Mouse (Mus musculus) cerebellum, adult 8-10 months (tissue): ENCODE measurements around the gene Mocs3.

Experiments
- DNase-seq: peaks from one replicate; pipeline ENCODE4 v3.0.0; 2022

Mocs3 gene

DNA sequence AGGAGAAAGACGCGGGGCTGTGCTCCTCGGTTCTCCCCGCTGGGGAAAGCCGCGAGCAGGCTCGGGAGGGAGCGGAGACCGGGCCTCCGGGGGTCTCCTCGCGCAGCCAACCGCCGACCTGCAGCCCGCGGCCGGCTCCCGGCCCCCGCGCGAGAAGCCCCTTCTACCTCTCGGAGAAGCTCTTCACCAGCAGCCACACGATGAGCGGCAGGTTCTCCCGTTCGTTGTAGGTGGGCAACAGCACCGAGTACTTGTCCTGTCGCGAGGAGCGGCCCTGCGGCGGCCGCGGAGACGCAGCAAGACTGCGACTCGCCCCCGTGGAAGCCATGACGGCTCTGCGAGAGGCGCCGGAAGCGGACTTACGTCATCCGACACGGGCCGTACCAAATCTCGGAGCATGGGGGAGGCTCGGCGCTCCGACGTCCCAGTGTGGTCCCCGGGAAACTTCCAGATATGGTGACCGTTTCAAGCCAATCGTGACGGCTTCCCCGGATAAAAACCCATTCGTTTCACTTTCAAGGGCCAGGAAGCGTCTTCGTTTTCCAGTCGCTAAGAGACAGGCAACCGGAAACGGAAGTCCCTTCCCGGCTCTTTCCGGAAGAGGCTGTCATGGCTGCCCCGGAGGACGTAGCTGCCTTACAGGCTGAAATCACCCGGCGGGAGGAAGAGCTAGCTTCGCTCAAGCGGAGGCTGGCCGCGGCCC, at the start of gene Mocs3, which contains the start of the genes Gm20716 and Dpm1:
TSS of gene Mocs3 (plus strand) at position 597 of the 703 bp plus-strand sequence.
TSS of gene Gm20716 (minus strand) at position 339 of the 703 bp plus-strand sequence.
TSS of gene Dpm1 (minus strand) at position 566 of the 703 bp plus-strand sequence.
- peak; percentile 86 for DNase-seq

DNA sequence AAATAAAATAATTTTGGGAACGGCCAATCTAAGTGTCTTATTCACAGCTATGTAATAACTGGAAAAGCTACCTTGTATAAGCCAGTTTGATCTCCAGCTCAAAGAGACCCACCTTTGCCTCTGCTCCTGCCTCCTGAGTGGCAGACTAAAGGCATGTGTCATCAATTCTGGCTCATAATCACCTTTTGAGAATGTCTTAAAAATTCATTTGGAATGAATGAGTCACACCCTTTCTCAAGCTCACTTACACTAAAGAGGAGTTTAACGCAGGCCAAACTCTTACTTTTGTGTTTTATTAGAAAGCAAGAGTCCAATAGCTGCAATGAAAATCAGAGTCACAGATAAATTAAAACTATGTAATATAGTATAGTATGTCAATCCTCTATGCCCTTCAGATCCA, 38.6 kb upstream of the Mocs3 start:
- DNase-seq: no peak

DNA sequence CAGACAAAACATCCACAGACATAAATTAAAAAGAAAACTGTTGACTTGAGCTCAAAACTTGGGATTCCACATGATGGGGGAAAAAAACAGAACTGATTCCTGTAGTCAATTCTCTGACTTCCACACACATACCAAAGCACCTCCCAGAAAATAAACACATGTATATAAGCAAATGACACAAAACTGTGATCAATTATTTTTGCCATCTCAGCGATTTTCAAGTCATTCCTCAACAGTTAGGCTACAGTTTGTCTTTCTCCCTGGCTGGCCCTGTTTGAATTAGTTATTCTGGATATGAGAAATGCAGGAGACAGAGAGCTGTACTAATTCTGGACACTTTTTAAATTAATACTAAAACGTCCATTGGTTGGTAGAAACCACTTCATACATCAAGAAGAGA, 36.7 kb upstream of the Mocs3 start:
- DNase-seq: no peak

DNA sequence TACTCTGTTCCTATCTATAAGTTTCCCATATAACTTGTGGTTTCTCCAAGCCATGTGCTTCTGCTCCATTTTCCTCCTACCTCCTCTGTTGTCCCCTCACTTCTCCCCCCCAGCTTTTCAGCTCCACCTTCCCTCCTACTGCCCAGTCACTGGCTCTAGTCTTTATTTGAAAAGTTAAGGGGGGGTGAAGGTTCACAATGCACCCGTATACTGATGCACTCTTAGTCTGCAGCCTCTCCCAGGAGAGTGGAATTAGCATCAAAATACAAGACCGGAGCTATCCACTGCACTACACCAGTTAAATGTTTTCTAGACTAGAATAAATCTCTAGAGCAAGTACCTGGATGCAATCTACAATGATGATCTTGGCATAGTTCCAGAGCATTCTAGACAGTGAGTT, 34.7 kb upstream of the Mocs3 start:
- DNase-seq: no peak

DNA sequence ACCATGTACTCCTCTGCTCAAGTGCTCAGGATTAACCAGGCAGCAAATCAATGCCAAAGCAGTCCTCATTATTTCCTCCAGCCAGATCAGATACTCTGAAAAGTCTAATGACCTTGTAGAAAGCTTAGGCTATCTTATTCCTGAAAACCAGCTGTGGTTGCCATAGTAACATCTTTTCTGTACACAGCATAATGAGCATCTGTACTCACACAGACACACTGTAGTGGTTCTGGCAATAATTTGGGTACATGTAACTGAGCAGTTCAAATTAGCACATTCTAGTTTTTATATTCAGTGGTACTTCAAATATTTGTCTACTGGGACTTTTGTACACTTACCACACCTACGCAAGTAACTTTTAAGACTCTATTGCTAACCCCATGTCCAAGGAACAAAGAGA, 32.0 kb upstream of the Mocs3 start:
- no peak for DNase-seq

DNA sequence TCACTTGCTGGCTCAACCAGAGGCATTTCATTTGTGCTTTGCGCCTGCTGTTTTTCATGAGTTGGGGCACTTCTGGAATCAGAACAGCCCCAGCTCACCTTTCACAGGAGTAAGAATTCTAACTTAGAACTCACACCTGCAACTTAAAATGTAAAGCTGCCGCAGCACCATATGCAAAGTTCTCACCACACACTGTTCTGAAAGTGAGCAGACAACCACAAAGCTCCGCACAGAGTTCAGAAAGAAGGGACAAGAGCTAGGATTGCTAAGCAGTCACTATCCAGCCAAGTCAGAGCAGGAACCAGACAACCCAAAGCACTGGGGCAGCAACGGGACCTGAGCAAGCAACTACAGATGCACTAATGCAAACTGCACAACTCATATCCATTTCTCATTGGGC, 30.9 kb upstream of the Mocs3 start:
- DNase-seq: no peak

DNA sequence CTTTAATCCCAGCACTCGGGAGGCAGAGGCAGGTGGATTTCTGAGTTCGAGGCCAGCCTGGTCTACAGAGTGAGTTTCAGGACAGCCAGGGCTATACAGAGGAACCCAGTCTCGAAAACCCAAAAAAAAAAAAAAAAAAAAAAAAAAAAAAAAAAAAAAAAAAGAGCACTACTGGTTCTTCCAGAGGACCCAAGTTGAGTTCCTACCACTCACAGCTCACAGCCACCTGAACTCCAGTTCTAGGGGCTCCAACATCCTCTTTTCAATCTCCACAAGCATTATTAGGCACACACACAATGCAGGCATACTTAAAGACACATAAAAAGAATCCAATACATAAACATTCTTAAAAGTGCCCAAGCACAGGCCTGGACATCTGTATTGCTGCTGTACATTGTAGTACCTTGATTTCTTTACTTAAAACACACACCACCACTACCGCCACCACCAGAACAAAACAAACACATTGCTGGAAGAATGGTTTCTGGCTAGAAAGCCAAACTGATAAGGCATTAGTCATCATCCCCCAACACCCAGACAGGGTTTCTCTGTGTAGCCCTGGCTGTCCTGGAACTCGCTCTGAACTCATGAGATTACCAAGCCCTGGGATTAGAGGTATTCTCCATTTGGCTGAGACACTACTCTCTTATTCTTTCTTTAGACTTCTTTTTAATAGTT, 30.3 kb upstream of the Mocs3 start:
- DNase-seq: no peak

DNA sequence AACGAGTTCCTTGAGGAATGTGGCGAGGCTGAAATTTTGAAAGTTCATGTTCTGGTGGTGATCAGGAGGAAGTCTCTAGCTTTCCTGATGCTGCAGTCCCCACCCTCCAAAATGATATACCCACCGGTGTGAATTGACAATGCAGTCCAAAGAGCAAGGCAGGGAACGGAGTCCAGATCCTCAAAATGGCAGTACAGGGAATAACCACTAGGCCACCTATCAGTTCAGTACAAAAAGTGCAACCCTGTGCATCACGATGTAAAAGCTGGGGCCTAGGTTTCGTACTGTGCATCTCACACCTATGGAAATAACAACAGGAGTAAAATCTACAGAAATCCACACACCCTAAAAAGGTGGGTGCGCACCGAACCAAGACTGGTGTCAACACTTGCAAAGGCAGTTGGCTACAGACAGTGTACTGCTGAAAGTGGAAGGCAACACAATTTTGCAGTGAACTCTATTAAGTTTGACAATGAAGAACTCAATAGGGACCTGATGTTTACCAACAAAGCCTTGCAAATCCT, 25.9 kb upstream of the Mocs3 start:
- no peak for DNase-seq

DNA sequence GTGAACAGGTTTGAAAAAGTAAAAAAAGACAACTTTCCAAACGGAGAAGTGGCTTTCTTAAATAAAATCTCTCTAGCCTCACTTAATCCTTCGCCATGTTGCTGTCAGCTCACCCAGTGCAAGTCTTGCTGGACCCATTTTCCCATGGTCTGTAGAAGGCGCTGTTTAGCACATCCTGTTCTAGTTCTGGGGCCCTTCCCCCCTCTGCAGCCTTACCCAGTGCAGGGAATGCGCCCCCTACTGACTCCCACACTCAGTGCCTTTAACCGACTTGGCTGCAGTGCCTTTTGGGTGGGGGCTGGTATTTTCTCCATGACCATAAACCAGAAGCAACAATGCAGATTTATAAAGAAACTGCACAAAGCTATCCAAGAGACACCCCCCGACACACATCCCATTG, 25.2 kb upstream of the Mocs3 start:
- peak; percentile 78 for DNase-seq

DNA sequence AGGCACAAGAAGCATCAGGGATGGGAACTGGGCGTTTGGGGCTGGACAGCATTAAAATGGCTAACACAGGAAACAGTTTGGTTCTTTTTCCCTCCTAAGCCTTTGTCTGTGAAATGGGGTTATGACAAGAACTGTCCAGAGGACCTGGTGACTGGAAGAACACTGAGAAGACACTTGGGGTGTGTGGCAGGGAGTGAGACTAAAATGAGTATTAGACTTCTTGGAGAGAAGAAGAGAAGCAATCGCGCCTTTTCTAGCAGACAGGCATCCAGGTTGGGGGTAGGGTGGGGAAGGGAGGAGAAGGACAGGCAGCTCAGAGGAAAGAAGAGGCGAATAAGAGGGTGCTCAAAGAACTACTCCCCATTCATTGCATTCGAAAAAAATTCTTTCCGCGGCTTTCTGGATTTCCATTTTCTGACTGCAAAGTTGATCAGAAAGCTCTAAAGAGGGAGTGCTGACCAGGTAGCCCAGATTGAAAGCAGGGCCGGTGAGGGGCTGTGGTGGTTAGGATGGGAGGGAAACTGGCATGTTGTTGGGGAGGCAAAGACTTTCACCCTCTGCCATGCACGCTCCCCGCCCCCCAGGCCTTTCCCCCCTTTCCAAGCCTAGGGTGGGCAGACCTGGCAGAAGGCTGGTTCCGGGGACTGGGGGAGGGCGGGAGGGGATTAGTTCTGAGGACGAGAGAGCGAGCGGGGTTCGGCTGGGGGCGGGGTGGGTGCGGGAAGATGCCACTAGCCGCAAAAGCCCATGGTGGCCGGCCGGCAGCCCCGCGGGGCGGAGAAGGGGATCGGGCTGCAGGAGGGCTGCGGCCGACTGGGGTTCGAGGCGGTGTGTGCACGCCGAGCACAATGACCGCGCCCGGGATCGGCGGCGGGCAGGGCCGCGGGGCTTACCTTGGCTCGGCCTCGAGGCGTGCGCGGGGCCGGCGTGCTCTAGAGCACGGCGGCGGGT, 24.5 kb upstream of the Mocs3 start:
- DNase-seq: peak; percentile 46

DNA sequence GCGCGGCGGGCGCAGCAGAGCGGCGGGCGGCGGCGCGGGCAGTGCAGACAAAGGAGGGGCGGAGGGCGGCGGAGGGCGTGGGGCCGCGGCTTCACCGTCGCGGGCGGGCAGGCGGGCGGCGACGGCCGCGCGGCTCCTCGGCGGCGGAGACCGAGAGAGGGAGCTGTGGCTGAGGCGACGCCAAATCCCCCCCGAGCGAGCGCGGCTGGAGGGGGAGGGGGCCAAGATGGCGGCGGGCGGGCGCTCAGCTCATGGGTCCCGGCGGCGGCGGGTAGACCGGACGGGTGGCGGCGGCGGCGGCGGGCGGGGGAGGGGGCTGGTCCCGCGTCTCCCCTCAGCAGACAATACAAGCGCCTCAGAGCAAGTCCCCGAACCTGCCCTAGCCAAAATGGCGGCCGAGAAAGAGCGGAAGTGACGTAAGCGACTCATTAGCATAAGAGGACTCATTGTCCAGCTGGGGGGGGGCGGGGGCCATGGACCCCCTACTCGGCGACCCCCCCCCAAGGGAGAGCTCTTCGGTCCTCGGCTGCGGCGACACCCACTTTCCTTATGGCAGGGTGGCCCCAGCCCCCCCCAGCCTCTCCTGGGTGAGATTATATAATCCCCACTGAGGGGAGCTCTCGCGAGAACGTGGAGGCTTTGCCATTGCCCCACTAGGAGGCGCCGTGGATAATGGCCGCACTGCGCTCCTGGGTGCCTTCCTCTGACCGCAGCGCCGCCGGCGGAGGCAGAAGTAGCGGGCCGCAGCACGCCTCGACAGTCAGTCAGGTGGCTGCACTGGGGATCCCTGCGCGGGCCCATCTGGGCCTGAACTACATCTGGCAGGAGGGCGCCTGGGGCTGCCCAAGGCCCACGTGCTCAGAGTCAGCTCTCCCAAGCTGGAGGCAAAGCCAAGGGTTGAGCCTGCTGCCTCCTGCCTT, 23.4 kb upstream of the Mocs3 start, which contains the start of gene Adnp:
TSS of gene Adnp (minus strand) at position 388 of the 920 bp plus-strand sequence.
- peak; percentile 89 for DNase-seq

DNA sequence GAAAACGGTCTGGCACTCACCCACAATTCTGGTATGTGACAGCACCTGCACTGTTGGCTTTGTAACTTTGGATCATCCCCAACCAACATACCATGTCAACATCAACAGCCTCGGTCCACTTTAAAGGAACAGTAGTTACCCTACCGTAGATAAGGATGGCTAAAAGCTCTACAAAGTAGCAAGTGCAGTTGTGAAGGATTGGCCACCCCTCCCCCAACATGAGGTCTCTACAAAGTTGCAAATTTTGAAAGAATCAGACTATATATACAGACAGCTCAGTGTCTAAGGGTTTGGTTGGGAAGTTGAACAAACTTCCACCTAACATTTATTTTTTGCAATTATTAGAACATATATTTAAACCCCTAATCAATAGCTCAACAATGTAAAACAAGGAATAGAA, 22.5 kb upstream of the Mocs3 start:
- DNase-seq: no peak

DNA sequence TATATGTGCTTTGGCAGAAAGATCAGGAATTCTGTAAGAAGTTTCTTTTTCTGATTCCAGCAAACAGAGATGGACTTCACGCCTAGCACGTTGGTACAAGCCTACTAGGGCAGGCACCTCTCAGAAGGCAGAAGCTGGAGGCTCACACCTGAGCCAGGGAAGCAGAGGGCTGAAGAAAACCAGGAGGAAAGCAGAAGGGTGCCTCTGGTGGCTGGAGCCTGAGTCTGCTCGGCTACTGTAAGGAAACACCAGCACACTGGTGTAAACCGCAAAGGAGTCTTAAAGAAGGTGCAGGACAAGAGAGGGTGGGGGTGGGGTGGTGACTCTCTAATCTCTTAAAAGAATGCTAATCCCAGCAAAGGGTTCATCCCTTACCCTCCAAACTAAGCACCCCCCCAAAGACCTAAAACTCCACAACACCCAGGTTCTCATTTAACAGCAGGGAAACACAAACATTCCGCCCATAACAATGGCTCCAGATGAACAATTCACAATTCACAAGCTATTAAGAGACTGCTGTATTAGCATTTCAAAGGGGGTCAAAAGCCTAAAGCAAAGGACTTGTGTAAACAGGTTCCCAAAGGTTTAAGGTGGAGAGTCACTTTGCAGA, 16.5 kb upstream of the Mocs3 start:
- no peak for DNase-seq

DNA sequence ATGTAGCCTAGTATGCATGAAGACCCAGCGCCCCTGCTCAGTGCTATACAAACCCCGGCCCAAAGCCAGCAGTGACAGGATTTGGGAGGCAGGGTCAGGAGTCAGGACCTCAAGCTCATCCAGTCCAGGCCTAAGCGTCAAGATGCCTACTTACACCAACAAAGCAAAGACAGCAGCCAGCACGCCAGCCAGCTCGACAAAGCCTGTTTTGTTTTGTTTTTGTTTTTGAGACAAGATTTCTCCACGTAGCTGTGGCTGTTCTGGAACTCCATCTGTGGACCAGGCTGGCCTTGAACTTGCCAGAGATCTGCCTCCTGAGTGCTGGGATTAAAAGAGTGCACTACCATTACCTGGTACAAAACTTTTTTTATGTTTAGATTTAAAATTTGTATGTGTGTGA, 7.1 kb upstream of the Mocs3 start:
- no peak for DNase-seq

DNA sequence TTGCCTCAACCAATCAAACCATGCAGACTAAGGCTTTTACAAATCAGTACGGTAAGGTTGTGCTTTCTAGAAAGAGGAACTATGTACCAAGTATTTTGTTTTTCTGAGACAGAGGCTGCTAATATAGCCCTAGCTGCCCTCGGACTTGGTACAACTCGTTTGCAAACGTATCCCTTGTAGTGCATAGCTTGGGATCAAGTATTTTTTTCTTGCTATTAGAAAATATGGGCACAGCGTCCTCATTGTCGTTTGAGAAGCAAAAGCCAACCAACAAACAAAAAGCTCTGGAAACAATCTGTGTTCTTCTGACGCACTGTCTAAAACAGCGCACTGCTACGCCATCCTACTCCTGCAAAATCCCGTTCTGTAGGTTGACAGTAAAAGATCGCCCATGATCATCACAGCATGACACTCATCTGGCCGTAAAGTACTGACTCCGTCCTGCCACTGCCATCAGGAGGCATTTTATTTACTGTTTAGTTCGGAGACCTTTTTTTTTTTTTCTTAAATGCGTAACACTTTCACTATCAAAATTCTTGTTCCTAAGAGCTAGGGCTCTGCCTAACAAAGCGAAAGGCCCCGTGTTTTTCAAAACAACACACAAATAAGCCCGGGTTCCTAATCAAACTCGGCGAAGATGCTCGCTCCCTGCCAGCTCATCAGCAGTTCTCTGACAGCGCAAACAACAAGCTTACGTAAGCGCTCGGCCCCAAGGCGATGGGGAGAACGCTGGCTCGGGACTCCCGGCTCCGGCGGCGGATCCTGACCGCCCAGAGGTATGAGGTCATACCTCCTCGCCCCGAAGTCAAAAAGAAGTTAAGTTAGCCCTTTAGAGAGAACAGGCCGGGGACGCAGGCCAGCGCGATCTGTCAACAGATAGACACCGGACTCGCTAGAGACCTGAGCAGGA, 1.1 kb upstream of the Mocs3 start:
- peak; percentile 48 for DNase-seq

DNA sequence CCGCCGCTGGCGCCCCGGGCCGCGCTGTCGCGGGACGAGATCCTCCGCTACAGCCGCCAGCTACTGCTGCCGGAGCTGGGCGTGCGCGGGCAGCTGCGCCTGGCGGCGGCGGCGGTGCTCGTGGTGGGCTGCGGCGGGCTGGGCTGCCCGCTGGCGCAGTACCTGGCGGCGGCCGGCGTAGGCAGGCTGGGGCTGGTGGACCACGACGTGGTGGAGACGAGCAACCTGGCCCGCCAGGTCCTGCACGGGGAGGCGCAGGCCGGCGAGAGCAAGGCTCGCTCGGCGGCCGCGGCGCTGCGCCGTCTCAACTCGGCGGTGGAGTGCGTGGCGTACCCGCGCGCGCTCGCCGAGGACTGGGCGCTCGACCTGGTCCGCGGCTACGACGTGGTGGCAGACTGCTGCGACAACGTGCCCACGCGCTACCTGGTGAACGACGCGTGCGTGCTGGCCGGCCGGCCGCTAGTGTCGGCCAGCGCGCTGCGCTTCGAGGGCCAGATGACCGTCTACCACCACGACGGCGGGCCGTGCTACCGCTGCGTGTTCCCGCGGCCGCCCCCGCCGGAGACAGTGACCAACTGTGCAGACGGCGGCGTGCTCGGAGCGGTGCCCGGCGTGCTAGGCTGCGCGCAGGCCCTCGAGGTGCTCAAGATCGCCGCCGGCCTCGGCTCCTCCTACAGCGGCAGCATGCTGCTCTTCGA, 500 bp downstream of the Mocs3 start:
- peak; percentile 26 for DNase-seq

DNA sequence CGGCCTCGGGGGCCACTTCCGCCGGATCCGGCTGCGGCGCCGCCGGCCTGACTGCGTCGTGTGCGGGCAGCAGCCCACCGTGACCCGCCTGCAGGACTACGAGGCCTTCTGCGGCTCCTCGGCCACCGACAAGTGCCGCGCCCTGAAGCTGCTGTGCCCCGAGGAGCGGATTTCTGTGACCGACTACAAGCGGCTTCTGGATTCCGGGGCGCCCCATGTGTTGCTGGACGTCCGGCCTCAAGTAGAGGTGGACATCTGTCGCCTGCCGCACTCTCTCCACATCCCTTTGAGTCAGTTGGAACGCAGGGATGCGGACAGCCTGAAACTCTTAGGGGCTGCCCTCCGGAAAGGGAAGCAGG, 1.0 kb downstream of the Mocs3 start:
- no peak for DNase-seq

DNA sequence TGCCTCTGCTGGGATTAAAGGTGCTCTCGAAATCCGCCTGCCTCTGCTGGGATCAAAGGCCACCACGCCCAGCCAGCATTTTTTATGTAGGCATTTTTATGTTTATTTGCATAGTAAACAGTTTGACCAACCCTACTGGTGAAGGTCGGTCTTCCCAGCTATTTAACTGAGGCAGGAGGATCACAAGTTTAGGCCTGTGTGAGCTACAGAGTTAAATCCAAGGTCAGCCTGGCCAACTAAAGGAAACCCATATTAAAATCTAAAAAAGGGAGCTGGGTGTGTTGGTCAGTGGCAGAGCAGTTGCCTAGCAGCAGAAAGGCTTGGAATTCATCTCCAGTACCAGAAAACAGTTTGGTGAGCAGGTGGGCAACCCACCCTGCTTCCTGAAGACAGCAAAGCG, 2.9 kb downstream of the Mocs3 start:
- no peak for DNase-seq

DNA sequence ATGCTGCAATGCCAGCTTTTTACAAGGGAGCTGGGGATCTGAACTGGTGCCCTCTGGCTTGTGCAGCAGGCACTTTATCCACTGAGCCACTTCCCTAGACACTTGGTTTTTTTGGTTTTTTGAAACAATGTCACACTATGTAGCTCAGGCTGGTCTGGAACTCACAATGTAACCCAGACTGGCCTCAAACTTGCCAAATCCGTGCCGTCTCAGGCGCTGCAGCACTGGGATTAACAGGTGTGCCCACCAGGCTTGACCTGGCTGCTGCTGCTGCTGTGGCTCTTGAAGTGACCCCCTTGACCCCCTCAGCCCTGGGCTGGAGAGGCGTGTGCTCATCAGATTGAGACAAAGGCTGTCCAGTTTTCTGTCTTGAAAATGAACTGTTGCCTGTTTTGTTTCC, 7.9 kb downstream of the Mocs3 start:
- DNase-seq: no peak

DNA sequence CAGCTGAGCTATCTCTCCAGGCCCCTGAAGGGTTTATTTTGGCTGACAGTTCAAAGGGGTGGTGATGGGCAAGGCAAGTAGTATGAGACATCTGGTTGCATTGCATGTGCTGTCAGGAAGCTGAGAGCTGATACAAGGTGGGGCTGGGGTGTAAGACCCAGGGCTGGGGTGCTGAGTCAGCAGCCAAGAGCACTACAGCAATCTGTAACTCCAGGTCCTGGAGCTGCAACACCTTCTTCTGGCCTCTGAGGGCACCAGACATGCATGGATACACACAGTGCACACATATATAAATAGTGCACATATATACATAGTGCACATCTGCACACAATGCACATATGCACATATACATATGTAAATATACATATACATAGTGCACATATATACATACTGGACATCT, 12.4 kb downstream of the Mocs3 start:
- no peak for DNase-seq
